Mouse (Mus musculus) myocyte (in vitro differentiated cells): ENCODE results near the gene Whrn.

Experiments used
- CEBPB ChIP-seq: IDR thresholded peaks from 2 replicates; pipeline ENCODE4 v1.6.1; 2011; ENCODE audit warnings: mild to moderate bottlenecking, moderate library complexity; ENCODE audit not compliant: poor library complexity, insufficient read depth, severe bottlenecking
- E2F4 ChIP-seq: IDR thresholded peaks from one replicate; pipeline ENCODE4 v1.6.1; 2011; ENCODE audit warnings: mild to moderate bottlenecking, control low read depth, moderate library complexity; ENCODE audit not compliant: insufficient read depth
- MAX ChIP-seq: IDR thresholded peaks from one replicate; pipeline ENCODE4 v1.6.1; 2011; ENCODE audit warnings: low read depth, mild to moderate bottlenecking, control low read depth
- MYOG ChIP-seq, 3 experiments: IDR thresholded peaks; one replicate each; pipeline ENCODE4 v1.6.1; 2011; ENCODE audit warnings: control low read depth in 2 of 3, low read depth in 2 of 3, mild to moderate bottlenecking in 2 of 3; ENCODE audit not compliant: insufficient read length in 2 of 3, control insufficient read depth in 1 of 3, insufficient read depth in 1 of 3
- POLR2A ChIP-seq: IDR thresholded peaks from one replicate; pipeline ENCODE4 v1.6.1; 2011; ENCODE audit warnings: low read depth, mild to moderate bottlenecking, control low read depth, moderate library complexity; ENCODE audit not compliant: insufficient read length
- POLR2AphosphoS2 ChIP-seq: IDR thresholded peaks from one replicate; pipeline ENCODE4 v1.6.1; 2011; ENCODE audit warnings: low read depth, control low read depth; ENCODE audit not compliant: insufficient read length
- SRF ChIP-seq: IDR thresholded peaks from one replicate; pipeline ENCODE4 v1.6.1; 2011; ENCODE audit warnings: low read depth; ENCODE audit not compliant: control insufficient read depth, insufficient read length
- TCF12 ChIP-seq: IDR thresholded peaks from one replicate; pipeline ENCODE4 v1.6.1; 2011; ENCODE audit warnings: mild to moderate bottlenecking, control low read depth; ENCODE audit not compliant: poor library complexity, insufficient read depth, severe bottlenecking

DNA sequence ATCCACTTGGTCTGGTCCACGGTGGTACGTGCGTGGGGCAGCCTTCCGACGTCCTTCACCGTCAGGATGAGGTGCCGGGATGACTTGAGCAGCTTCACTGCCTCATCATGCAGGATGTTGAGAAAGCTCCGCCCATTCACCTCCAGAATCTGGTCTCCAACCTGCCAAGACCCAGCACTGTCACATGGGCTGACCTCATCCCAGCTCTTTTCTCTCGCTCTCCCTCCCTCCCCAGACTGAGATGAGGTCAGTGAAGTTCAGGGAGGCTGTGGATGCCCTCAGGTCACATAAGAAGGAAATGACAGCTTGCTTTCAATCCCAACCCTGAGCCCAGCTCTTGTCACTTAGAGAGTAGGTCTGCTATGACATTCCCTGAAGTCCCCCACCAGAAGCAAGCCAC is 60.4 kb downstream of the Whrn start:
- TF ChIP-seq POLR2A = no peak
- TF ChIP-seq TCF12 = no peak
- TF ChIP-seq MYOG (IDR thresholded peaks at IDR 0.05; ENCODE audit: control insufficient read depth in 1 of 3, insufficient read depth in 1 of 3, insufficient read length in 2 of 3, low read depth in 2 of 3) = no peak
- TF ChIP-seq POLR2AphosphoS2 = no peak
- no peak for TF ChIP-seq E2F4
- TF ChIP-seq SRF = no peak
- no peak for TF ChIP-seq MAX
- no peak for TF ChIP-seq CEBPB
